Comparison of ENCODE assay signal across 8 mouse cellular contexts in the genomic region with DNA sequence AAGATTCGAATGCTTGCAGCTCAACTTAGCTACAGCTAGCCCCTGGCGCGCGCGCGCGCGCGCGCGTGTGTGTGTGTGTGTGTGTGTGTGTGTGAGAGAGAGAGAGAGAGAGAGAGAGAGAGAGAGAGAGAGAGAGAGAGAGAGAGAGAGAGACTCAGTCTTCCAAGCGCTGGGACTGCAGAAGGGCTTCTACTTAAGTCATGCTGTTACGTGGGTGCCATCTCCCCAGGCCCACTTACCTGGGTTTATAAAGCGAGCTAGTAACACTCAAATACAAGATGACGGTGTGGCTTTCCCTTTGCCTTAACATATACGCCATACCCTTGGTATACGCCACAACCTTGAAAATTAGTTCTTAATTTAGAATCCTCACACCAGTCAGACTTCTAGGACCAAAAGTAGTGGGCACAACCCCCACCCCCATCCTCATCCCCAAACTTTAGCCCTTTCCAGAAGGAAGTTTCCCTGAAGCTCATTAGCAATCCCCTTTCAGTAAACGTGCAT. TPM values are rescaled to one million over a fixed set of nuclear protein-coding genes. Genes with fewer than 3 reads are reported as not detected.
DNase-seq lines count a peak whose midpoint lies in the region; ATAC-seq lines count a peak whose summit lies in the region.

No protein-coding gene starts in this region.

- no peaks in the 10 kb centered on the region for H3K9me3 ChIP-seq in kidney, embryonic 14.5 days (ENCODE audit: control insufficient read depth, low read length)
- no peaks in the 10 kb centered on the region for H3K9me3 ChIP-seq in hindbrain, embryonic 12.5 days (replicated peaks)
- no peaks in the 10 kb centered on the region for H3K9me3 ChIP-seq in midbrain, embryonic 13.5 days

- no peak for ATAC-seq in kidney, embryonic 14.5 days (ENCODE audit: low FRiP score, low TSS enrichment)
- ATAC-seq in hindbrain, embryonic 12.5 days (ENCODE audit: low FRiP score) = no peak
- no peak for ATAC-seq in midbrain, embryonic 13.5 days

- H3K36me3 ChIP-seq in kidney, embryonic 14.5 days (ENCODE audit: control insufficient read depth, insufficient read depth, low read length) = no peaks in the 10 kb centered on the region
- H3K36me3 ChIP-seq in hindbrain, embryonic 12.5 days = no peaks in the 10 kb centered on the region
- H3K36me3 ChIP-seq in midbrain, embryonic 13.5 days = no peaks in the 10 kb centered on the region

- peak overlapping the region; percentile 71 for H3K9ac ChIP-seq in kidney, embryonic 14.5 days (ENCODE audit: low read depth, low read length)
- peak overlapping the region; percentile 72 for H3K9ac ChIP-seq in hindbrain, embryonic 12.5 days
- peak overlapping the region; percentile 76 for H3K9ac ChIP-seq in midbrain, embryonic 13.5 days (replicated peaks)

- DNase-seq in kidney, adult 8-10 months = no peak
- peak; percentile 13 for DNase-seq in NIH3T3 (ENCODE audit: low read depth)
- no peak for DNase-seq in layer of hippocampus, postnatal 36 days
- DNase-seq in spleen, postnatal 14 days (ENCODE audit: low spot score in 2 of 2) = no peak
- no peak for DNase-seq in layer of hippocampus, adult 9-10 months (ENCODE audit: low spot score)

- H3K27me3 ChIP-seq in kidney, embryonic 14.5 days (ENCODE audit: control insufficient read depth, insufficient read depth, low read length) = no peaks in the 10 kb centered on the region
- H3K27me3 ChIP-seq in hindbrain, embryonic 12.5 days = no peaks in the 10 kb centered on the region
- H3K27me3 ChIP-seq in midbrain, embryonic 13.5 days = no peaks in the 10 kb centered on the region

- H3K27ac ChIP-seq in kidney, embryonic 14.5 days (ENCODE audit: low read depth, low read length) = peak overlapping the region; percentile 90
- peak overlapping the region; percentile 95 for H3K27ac ChIP-seq in hindbrain, embryonic 12.5 days
- peak overlapping the region; percentile 88 for H3K27ac ChIP-seq in midbrain, embryonic 13.5 days

- H3K4me1 ChIP-seq in kidney, embryonic 14.5 days (ENCODE audit: control insufficient read depth, insufficient read depth, low read length) = no peaks in the 10 kb centered on the region
- H3K4me1 ChIP-seq in hindbrain, embryonic 12.5 days = peaks cover 15% of the 10 kb centered on the region
- peaks cover 20% of the 10 kb centered on the region for H3K4me1 ChIP-seq in midbrain, embryonic 13.5 days (replicated peaks)

- H3K4me3 ChIP-seq in kidney, embryonic 14.5 days (ENCODE audit: low read length) = peak overlapping the region; percentile 54
- peak overlapping the region; percentile 56 for H3K4me3 ChIP-seq in hindbrain, embryonic 12.5 days
- peak overlapping the region; percentile 64 for H3K4me3 ChIP-seq in midbrain, embryonic 13.5 days (replicated peaks)

- 12% methylated on average over 18 of the region's 18 CpGs for WGBS in kidney, embryonic 14.5 days
- WGBS in hindbrain, embryonic 12.5 days = 22% methylated on average over 9 of the region's 18 CpGs
- 12% methylated on average over 18 of the region's 18 CpGs for WGBS in midbrain, embryonic 13.5 days

- H3K4me2 ChIP-seq in kidney, embryonic 14.5 days (replicated peaks; ENCODE audit: low read depth, low read length) = peak overlapping the region; percentile 77
- peak overlapping the region; percentile 87 for H3K4me2 ChIP-seq in hindbrain, embryonic 12.5 days (replicated peaks)
- peak overlapping the region; percentile 77 for H3K4me2 ChIP-seq in midbrain, embryonic 13.5 days (replicated peaks)

RNA-seq across cellular contexts. Expression of gene Scd2, which starts 25.9 kb away (rescaled TPM):
- 103 and 205 TPM in 2 replicates for polyA plus RNA-seq in kidney, embryonic 14.5 days (2014; fragmentation: Nextera tagmentation; extraction: Ambion mirVana)
- polyA plus RNA-seq in hindbrain, embryonic 12.5 days (2016; fragmentation: Nextera tagmentation; extraction: Ambion mirVana) = 404 and 420 TPM in 2 replicates
- 254 and 259 TPM in 2 replicates for polyA plus RNA-seq in midbrain, embryonic 13.5 days (2015; fragmentation: Nextera tagmentation; extraction: Ambion mirVana)
- total RNA-seq in layer of hippocampus, postnatal 36 days (2021) = 100 to 1,000 TPM; 621 to 658 TPM
